Mouse (Mus musculus): ENCODE results near the gene Tap1.
A peak's percentile ranks its signal among the peaks of the same experiment; 100 is the strongest.

The Tap1 gene

GRCm38 (mm10) chr17:34179913-34180859, 7.2 kb upstream of the Tap1 start:
- DNase-seq, result no peak

- no peak for DNase-seq
Observed at GRCm38 (mm10) chr17:34183564-34184219, 3.7 kb upstream of the Tap1 start.

GRCm38 (mm10) chr17:34185526-34185925, 1.8 kb upstream of the Tap1 start:
- no peak for DNase-seq

- no peak for DNase-seq
Observed at GRCm38 (mm10) chr17:34186885-34187260, 480 bp upstream of the Tap1 start.

- DNase-seq, result no peak
Observed at GRCm38 (mm10) chr17:34188010-34188409, 657 bp downstream of the Tap1 start.

GRCm38 (mm10) chr17:34188986-34189385, 1.6 kb downstream of the Tap1 start:
- no peak for DNase-seq

GRCm38 (mm10) chr17:34192852-34193251, 5.5 kb downstream of the Tap1 start:
- DNase-seq, result no peak

GRCm38 (mm10) chr17:34193468-34193867, 6.1 kb downstream of the Tap1 start:
- DNase-seq, result no peak

GRCm38 (mm10) chr17:34194723-34195122, 7.4 kb downstream of the Tap1 start:
- DNase-seq, result no peak

GRCm38 (mm10) chr17:34196491-34196890, 9.1 kb downstream of the Tap1 start:
- DNase-seq, result no peak

- peak; percentile 81 for DNase-seq
Observed at GRCm38 (mm10) chr17:34196941-34197894, 9.9 kb downstream of the Tap1 start, which contains the start of gene Psmb8. TSS of gene Psmb8 (plus strand) at chr17:34197721.

GRCm38 (mm10) chr17:34197904-34198520, 10.7 kb downstream of the Tap1 start:
- no peak for DNase-seq

- no peak for DNase-seq
Observed at GRCm38 (mm10) chr17:34198521-34198912, 11.2 kb downstream of the Tap1 start.

- DNase-seq, result no peak
Observed at GRCm38 (mm10) chr17:34199050-34199619, 11.8 kb downstream of the Tap1 start.

- no peak for DNase-seq
Observed at GRCm38 (mm10) chr17:34200047-34200446, 12.7 kb downstream of the Tap1 start.

GRCm38 (mm10) chr17:34200772-34201505, 13.6 kb downstream of the Tap1 start:
- no peak for DNase-seq

GRCm38 (mm10) chr17:34201506-34202055, 14.2 kb downstream of the Tap1 start:
- DNase-seq, result no peak

- DNase-seq, result no peak
Observed at GRCm38 (mm10) chr17:34202760-34203442, 15.5 kb downstream of the Tap1 start.

- no peak for DNase-seq
Observed at GRCm38 (mm10) chr17:34203444-34203843, 16.1 kb downstream of the Tap1 start, which contains the start of gene Tap2. TSS of gene Tap2 (plus strand) at chr17:34203527.

GRCm38 (mm10) chr17:34204303-34205010, 17.1 kb downstream of the Tap1 start:
- DNase-seq, result peak; percentile 82
